Mouse (Mus musculus): ENCODE results near the gene Arid3c. TPM values are rescaled to one million over a fixed set of nuclear protein-coding genes. Genes with fewer than 3 reads are reported as not detected.
"Not testable (repeated sequence)": the region's sequence is repeated elsewhere in the genome, so short reads cannot be mapped to it uniquely, and the experiment has no call there.

Gene Arid3c
- not detected in 2 replicates for polyA plus RNA-seq (2016; fragmentation: Nextera tagmentation; extraction: Ambion mirVana)

DNA sequence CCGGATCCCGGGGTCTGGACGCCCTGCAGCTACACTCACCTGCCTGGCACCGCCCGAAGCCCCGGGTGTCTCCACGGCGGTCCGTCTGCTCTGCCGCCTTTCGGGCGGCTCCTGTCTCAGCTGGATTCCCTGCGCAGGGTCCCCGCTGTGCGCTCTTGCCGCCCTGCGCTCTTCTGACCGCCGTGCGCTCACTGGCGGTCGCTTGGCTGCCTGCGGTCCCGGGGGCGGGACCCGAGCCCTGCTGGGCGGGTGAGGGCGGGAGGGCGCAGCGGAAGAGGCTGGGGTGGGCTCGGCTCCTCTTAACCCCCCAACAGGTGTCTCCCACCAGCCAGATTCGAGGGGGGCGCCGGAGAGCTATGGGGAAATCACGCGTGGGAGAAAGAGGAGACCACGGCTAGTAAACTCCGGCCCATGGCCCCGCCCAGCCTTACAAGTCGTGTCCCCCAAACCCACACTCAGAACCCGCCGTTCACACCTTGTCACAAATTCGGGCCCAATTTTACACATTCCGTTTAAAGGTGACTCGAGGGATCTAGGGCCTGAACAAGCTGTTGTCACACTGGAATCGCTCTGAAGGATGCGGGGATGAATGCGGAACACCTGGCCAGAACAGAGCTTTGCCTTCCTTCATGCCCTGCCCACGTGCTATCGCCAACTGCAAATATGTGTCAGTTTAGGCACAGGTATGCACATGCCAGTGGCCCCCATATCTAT is at the start of gene Arid3c:
TSS of gene Arid3c (minus strand) at position 91 of the 714 bp plus-strand sequence.
- Histone ChIP-seq H3K27ac (no peak within 1 kb of the TSS), H3K27me3 (ENCODE audit: insufficient read depth, poor library complexity, severe bottlenecking) (peaks cover 84% of the 10 kb centered on the region), H3K4me1 (peaks cover 9% of the 10 kb centered on the region), H3K9me3 (no peaks in the 10 kb centered on the region), H3K4me3 (peak within 1 kb of the TSS; percentile 59), H3K36me3 (no peaks in the 10 kb centered on the region)
- 3% methylated on average over 50 of the region's 50 CpGs for WGBS
- DNase-seq (ENCODE audit: low spot score), result no peak

DNA sequence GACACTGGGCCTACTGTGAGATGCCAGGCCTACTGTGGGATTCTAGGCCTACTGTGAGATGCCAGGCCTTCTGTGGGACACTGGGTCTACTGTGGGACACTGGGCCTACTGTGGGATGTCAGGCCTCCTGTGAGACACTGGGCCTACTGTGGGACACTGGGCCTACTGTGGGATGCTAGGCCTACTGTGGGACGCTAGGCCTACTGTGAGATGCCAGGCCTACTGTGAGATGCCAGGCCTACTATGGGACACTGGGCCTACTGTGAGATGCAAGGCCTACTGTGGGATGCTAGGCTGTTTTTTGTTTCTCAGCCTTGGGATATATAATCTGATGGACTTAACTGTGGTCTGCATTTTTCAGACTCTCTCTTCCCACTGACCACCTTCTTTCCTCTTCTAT is 44.9 kb upstream of the Arid3c start:
- 94% methylated on average over 1 of the region's 1 CpGs for WGBS
- not testable (repeated sequence) for H3K4me3 ChIP-seq; H3K27ac ChIP-seq; H3K9me3 ChIP-seq; H3K4me1 ChIP-seq; H3K27me3 ChIP-seq (ENCODE audit: insufficient read depth, poor library complexity, severe bottlenecking); DNase-seq (ENCODE audit: low spot score); H3K36me3 ChIP-seq

DNA sequence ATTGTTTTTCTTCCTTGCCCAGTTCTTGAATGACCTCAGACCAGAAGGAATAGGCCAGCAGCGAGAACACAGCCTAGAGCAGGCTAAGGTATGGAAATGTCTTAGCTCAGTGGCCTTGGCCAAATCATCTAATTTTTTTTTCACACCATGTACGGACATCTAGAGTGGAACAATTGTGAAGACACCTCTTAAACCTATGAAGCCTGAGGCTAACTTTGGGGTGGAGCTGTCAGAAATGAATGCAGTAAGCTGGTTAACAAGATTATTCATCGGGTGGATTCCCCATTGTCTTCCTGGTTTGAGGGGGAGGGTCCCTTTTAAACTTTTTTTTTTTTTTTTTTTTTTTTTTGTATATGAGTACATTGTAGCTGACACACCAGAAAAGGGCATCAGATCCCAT is 43.6 kb upstream of the Arid3c start:
- DNase-seq (ENCODE audit: low spot score); H3K36me3 ChIP-seq; H3K4me1 ChIP-seq; H3K27me3 ChIP-seq (ENCODE audit: insufficient read depth, poor library complexity, severe bottlenecking); H3K9me3 ChIP-seq: not testable (repeated sequence)
- peak overlapping the region; percentile 70; the same call in 1 of the 2 replicates for H3K27ac ChIP-seq
- peak overlapping the region; percentile 37 for H3K4me3 ChIP-seq
- WGBS, result 62% methylated on average over 3 of the region's 3 CpGs

DNA sequence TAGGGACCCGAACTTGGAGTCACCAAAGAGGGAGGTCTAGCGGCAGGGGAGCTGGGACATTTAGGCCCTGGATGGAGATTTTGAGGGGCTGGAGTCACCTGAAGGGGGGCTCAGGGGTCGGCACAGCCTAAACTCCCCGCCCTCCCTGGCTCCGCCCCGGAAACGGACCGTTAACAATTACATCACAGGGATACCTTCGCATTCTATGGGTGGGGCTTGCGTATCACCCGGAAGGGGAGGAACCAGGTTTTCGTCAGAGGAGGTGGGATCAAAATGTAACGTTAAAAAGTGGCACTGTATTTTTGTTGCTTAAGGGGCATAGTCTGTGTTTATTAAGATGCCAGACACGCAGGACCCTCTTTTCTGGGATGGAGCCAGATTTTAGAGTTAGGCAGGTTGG is 43.1 kb upstream of the Arid3c start, which contains the start of gene Ccl27a:
TSS of gene Ccl27a (minus strand) at position 246 of the 400 bp plus-strand sequence.
- 0% methylated on average over 12 of the region's 14 CpGs for WGBS
- not testable (repeated sequence) for H3K9me3 ChIP-seq; H3K27me3 ChIP-seq (ENCODE audit: insufficient read depth, poor library complexity, severe bottlenecking); H3K36me3 ChIP-seq; H3K4me1 ChIP-seq
- peak within 1 kb of the TSS; percentile 74; the same call in 1 of the 2 replicates for H3K27ac ChIP-seq
- peak within 1 kb of the TSS; percentile 53 for H3K4me3 ChIP-seq
- peak; percentile 90 for DNase-seq (ENCODE audit: low spot score)

DNA sequence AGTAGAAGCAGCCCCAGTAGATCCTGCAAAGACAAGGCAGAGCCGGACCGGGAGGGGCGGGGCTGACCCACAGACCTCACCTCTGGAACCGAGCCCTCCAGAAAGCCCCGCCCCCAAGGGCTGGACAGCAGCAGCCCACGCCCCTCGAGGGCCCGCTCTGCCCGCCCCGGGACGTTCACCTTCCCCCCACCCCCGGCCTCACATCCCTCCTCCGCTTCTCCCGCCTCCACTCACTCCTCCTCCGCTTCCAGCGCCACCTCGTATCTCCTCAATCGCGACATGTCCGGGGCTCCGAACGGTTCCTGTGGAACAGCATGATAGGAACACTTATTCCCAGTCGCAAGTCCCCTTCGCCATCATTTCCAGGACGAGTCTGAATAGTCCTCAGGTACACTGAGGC is 42.6 kb upstream of the Arid3c start:
- Histone ChIP-seq H3K4me3 (peak overlapping the region; percentile 53), H3K27ac (peak overlapping the region; percentile 74; the same call in 1 of the 2 replicates)
- not testable (repeated sequence) for H3K27me3 ChIP-seq (ENCODE audit: insufficient read depth, poor library complexity, severe bottlenecking); H3K36me3 ChIP-seq; H3K4me1 ChIP-seq; H3K9me3 ChIP-seq
- under 1% methylated on average over 25 of the region's 25 CpGs for whole genome bisulfite sequencing
- peak; percentile 90 for DNase-seq (ENCODE audit: low spot score)

DNA sequence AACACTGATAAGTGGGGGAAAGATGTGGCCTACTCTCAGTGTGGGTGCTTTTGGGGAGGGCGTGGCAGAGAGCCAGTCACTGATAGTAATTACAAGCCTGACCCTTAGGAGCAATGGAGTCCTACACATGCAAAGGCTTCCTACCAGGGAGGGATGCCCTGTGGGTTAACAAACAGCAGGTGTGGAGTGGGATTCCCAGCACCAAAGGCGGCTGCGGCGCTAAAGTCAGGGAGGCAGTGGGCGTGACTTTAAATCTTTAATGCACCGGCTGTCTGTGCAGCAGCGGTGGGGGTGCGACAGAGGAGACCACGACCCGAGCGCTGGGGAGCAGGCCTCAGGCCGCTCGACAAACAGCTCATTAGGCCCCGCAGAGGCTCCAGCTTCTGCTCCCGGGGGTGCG is 42.0 kb upstream of the Arid3c start:
- not testable (repeated sequence) for DNase-seq (ENCODE audit: low spot score); H3K27ac ChIP-seq; H3K4me1 ChIP-seq; H3K36me3 ChIP-seq; H3K27me3 ChIP-seq (ENCODE audit: insufficient read depth, poor library complexity, severe bottlenecking); H3K9me3 ChIP-seq
- WGBS, result 6% methylated on average over 9 of the region's 16 CpGs
- peak overlapping the region; percentile 31; the same call in 1 of the 2 replicates for H3K4me3 ChIP-seq

DNA sequence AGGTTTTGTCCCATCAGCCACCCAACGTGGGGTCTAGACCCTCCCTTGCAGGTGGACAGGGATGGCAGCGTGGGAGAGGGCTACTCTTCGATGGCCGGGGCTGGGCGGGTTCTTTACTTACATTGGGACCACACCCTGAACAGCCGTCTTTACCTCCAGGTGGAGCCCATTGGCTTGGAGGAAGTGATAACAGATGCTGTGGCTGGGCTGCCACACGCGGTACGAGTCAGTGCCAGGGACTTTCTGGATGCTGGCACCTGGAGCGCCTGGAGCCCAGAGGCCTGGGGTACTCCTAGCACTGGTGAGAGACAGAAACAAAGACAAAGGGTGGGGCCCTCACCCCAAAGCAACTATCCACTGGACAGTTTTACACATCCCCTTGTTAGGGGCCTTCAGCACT is 36.4 kb upstream of the Arid3c start:
- H3K27me3 ChIP-seq (ENCODE audit: insufficient read depth, poor library complexity, severe bottlenecking); DNase-seq (ENCODE audit: low spot score); H3K4me3 ChIP-seq; H3K27ac ChIP-seq; H3K4me1 ChIP-seq; H3K9me3 ChIP-seq: not testable (repeated sequence)
- peaks cover 18% of the 10 kb centered on the region for H3K36me3 ChIP-seq
- WGBS, result 78% methylated on average over 10 of the region's 10 CpGs

DNA sequence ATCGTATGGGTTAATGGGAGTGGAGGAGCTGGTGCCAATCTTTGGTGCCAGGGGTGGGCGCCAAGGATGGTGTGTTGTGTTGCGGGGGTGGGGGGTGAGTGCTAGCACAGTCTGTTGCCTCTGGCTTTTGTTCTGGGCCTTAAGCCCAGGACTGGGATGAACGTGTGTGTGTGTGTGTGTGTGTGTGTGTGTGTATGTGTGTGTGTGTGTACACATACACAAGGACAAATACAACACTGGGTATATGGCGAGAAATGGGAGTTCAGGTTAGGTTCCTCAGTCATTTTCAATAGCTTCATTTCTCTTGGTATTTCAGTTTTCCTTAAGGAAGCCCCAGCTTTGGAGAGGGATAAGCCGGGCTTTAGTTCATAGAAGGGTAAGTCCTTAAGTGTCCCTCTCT is 32.2 kb upstream of the Arid3c start:
- H3K4me3 ChIP-seq; H3K9me3 ChIP-seq; H3K27me3 ChIP-seq (ENCODE audit: insufficient read depth, poor library complexity, severe bottlenecking); DNase-seq (ENCODE audit: low spot score); H3K27ac ChIP-seq: not testable (repeated sequence)
- Histone ChIP-seq H3K4me1 (peaks cover 45% of the 10 kb centered on the region), H3K36me3 (peaks cover 25% of the 10 kb centered on the region)
- 76% methylated on average over 4 of the region's 6 CpGs for WGBS

DNA sequence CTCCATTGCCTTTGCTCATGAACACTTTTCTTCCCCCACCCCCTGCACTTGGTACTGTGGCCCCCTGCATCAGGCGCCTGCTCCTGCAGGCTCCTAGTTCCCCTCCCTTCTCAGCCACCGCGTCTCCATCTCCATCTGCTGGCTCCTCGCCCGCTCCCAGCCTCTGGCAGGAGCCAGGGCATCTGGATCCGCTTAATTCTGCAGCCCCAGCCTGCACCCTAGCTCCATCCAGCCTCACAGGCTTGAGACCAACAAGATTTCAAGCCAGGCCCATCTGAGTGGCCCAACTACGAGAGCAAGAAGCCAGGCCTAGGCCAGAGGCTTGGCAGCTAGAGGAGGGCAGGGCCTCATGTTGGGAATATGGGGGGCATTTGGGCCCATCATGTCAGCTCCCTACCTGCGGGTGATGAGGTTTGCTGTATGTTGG is 31.8 kb upstream of the Arid3c start:
- Histone ChIP-seq H3K36me3 (peaks cover 25% of the 10 kb centered on the region), H3K4me1 (peaks cover 45% of the 10 kb centered on the region), H3K4me3 (peak overlapping the region; percentile 57), H3K27ac (peak overlapping the region; percentile 90)
- WGBS, result 47% methylated on average over 8 of the region's 8 CpGs
- H3K27me3 ChIP-seq (ENCODE audit: insufficient read depth, poor library complexity, severe bottlenecking); DNase-seq (ENCODE audit: low spot score); H3K9me3 ChIP-seq: not testable (repeated sequence)

DNA sequence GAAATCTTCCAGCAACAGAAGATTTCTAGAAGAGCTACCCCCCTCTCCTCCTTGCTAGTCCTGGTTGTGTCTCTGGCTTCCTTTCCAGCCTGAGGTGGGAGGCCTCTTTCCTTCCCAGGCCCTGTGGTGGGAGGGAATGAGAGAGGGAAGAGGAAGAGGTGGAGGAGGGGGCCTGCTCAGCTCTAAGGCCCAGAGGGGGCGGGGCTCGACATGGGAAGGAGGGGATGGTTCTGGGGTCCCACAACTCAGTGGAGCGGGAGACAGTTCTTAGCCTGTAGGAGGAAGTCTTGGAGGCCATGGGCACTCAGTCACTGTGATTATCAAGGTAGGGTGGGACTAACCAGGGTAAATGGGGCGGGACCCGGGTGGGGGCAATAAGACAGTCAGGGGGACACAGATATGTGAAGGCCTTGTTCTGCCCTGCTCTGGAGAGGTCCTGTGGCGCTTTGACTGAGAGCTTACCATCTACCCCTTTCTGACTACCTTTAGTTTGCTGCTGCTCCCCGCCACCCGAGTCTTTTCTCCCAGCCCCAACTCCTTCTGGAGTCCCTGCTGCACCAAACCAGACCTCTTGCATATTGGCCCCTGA is 31.3 kb upstream of the Arid3c start:
- peak overlapping the region; percentile 90 for H3K27ac ChIP-seq
- no peaks in the 10 kb centered on the region for H3K27me3 ChIP-seq (ENCODE audit: insufficient read depth, poor library complexity, severe bottlenecking)
- H3K4me1 ChIP-seq, result peaks cover 45% of the 10 kb centered on the region
- WGBS, result 34% methylated on average over 8 of the region's 8 CpGs
- no peaks in the 10 kb centered on the region for H3K9me3 ChIP-seq
- peaks cover 25% of the 10 kb centered on the region for H3K36me3 ChIP-seq
- DNase-seq (ENCODE audit: low spot score), result no peak
- H3K4me3 ChIP-seq, result peak overlapping the region; percentile 57

DNA sequence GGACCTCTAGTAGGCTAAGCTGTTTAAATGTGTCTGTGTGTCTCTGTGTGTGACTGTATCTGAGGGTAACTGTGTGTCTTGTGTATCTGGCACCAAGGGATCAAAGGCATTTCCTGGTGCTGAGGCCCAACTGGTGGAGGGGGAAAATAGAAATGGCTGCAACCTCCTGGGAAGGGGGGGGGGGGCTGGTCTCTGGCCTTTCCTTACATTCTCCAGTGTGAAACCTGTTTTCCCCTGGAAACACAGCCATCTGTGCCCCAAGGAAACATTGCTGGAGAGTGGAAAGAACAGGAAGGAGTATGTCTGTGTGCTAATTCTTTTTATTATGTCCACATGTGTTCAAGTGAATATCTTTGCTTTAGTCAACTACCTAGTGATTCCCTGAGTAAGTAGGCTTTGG is 30.7 kb upstream of the Arid3c start:
- Histone ChIP-seq H3K36me3 (peaks cover 26% of the 10 kb centered on the region), H3K27ac (peak overlapping the region; percentile 90), H3K9me3 (no peaks in the 10 kb centered on the region), H3K4me1 (peaks cover 48% of the 10 kb centered on the region), H3K27me3 (ENCODE audit: insufficient read depth, poor library complexity, severe bottlenecking) (no peaks in the 10 kb centered on the region), H3K4me3 (peak overlapping the region; percentile 57)
- DNase-seq (ENCODE audit: low spot score), result no peak

DNA sequence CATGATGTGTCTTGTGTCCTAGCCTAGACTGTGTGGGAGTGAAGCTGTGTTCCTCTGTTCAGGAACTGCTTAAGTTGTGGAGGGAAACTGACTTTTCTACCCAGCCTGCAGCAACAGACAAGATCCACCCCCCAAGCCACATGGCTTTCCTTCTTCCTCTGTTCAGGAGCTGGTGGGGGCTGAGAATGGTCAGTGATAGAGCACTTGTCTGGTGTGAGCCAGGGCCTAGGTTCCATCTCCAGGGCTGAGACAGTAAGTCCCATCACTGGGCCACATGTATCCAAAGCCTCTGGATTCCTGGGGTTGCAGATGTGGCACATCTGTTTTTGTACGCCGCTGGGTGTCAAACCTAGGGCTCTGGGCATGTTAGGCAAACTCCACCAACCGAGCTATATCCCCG is 30.0 kb upstream of the Arid3c start:
- Histone ChIP-seq H3K27ac (peak overlapping the region; percentile 90), H3K36me3 (peaks cover 27% of the 10 kb centered on the region), H3K4me3 (peak overlapping the region; percentile 57), H3K9me3 (no peaks in the 10 kb centered on the region), H3K4me1 (peaks cover 55% of the 10 kb centered on the region), H3K27me3 (ENCODE audit: insufficient read depth, poor library complexity, severe bottlenecking) (no peaks in the 10 kb centered on the region)
- 89% methylated on average over 4 of the region's 4 CpGs for WGBS
- DNase-seq (ENCODE audit: low spot score), result no peak

DNA sequence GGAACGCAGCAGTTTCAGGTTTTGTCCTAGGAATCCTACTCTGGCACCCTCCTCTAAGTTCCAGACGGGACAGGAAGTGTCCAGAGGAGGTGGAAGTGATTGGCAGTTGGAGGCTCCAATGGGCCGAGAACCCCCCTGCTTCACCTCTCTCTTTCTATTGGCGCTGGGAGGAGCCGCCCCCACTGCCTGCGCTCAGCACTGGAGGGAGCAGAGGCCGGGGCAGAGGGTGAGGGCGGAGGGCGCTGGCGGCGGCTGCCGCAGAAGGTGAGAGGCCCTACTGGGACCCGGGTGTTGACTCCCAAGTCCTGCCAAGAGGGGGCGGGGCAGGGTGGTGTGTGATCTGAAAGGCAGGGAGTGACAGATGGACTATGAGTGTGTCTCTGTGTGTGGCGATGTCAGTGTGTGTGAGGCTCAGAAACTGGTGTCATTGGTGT is 29.4 kb upstream of the Arid3c start:
- Histone ChIP-seq H3K27me3 (ENCODE audit: insufficient read depth, poor library complexity, severe bottlenecking) (no peaks in the 10 kb centered on the region), H3K4me3 (peak overlapping the region; percentile 57), H3K9me3 (no peaks in the 10 kb centered on the region), H3K27ac (peak overlapping the region; percentile 90), H3K4me1 (peaks cover 55% of the 10 kb centered on the region), H3K36me3 (peaks cover 24% of the 10 kb centered on the region)
- DNase-seq (ENCODE audit: low spot score), result peak; percentile 98
- 1% methylated on average over 15 of the region's 15 CpGs for WGBS
